Mouse (Mus musculus): ENCODE data around the gene Upf3a. TPM values are rescaled to one million over a fixed set of nuclear protein-coding genes. Genes with fewer than 3 reads are reported as not detected.
"Not testable (repeated sequence)": the region's sequence is repeated elsewhere in the genome, so short reads cannot be mapped to it uniquely, and the experiment has no call there.

Upf3a gene
- 10 to 100 TPM; 35.9 to 36.7 TPM for total RNA-seq (2021)
- long read RNA-seq, experiment 1, transcript Upf3a-201 (9 exons, 2,057 nt) = major isoform, 48 of 65 reads
- long read RNA-seq, experiment 1, partial matches to known transcripts = 5 of 65 reads
- long read RNA-seq, experiment 1, other reads (novel, unspliced or antisense) = 11 of 65 reads
- long read RNA-seq, experiment 2, transcript Upf3a-201 (9 exons, 2,057 nt) = major isoform, 36 of 49 reads
- long read RNA-seq, experiment 2, partial matches to known transcripts = 3 of 49 reads
- long read RNA-seq, experiment 2, other reads (novel, unspliced or antisense) = 9 of 49 reads

DNA sequence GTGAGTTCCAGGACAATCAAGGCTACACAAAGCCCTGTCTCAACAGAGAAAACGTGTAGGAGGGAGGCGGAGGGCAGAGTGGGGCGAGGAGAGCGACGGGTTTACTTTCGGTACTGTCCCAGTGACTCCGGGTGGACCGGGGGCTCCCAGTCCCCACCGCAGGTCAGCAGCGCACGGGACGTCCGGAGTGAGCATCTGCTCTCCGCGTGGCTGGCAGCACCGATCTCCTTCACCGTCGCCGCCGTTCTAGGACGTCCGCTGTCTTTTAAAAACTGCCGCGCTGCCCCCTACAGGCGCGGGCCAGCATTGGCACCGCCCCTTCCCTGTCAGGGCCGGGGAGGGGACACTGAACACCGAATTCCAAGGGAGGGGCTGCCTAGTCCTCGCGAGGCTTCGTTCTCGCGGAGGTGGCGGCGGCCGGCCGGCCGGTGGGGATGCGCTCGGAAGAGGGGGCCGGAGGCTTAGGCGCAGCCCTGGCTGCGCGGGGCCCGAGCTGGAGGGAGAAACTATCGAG, at the start of gene Upf3a:
TSS of gene Upf3a (plus strand) at position 366 of the 514 bp plus-strand sequence.
- peak; percentile 89 for TF ChIP-seq CTCF (IDR thresholded peaks at IDR 0.05)
- peak within 1 kb of the TSS; percentile 100 for H3K27ac ChIP-seq
- intact Hi-C loops (cut with DNase I) = loop anchor here (2.0 to 5.0 kb wide), 3 partner anchors 82 to 235 kb away; partner anchors contain the start of gene Champ1
- DNase-seq (ENCODE audit: extremely low spot score in 1 of 2, low spot score in 2 of 2) = peak; percentile 88 to 89
- peak within 1 kb of the TSS; percentile 88 for H3K4me3 ChIP-seq

DNA sequence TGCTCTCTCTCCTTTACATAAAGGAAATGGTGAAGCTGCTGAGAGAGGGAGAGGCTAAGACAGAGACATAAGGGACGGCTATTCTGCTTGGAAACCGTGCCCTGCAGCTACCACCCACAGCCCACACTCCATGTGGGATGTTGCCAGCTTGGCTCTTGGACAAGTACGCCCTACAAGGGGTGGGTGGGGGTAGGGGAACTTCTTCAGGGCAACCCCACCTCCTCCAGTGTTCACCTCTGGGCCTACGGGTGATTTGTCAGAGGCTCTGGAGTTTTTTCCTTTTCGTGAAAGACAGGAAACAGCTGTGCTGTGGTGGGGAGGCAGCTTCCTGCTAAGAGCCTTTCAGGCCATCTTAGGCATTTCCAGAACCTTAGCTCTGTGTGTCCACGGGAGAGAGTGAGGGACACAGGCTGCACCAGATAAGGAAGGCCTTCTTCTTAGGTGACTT, 45.1 kb upstream of the Upf3a start:
- intact Hi-C loops (cut with DNase I) = no loop called here
- Histone ChIP-seq H3K4me3 (no peak overlapping the region), H3K27ac (peak overlapping the region; percentile 36)
- TF ChIP-seq CTCF (IDR thresholded peaks at IDR 0.05) = no peak
- DNase-seq (ENCODE audit: extremely low spot score in 1 of 2, low spot score in 2 of 2) = peak; percentile 17 to 34

DNA sequence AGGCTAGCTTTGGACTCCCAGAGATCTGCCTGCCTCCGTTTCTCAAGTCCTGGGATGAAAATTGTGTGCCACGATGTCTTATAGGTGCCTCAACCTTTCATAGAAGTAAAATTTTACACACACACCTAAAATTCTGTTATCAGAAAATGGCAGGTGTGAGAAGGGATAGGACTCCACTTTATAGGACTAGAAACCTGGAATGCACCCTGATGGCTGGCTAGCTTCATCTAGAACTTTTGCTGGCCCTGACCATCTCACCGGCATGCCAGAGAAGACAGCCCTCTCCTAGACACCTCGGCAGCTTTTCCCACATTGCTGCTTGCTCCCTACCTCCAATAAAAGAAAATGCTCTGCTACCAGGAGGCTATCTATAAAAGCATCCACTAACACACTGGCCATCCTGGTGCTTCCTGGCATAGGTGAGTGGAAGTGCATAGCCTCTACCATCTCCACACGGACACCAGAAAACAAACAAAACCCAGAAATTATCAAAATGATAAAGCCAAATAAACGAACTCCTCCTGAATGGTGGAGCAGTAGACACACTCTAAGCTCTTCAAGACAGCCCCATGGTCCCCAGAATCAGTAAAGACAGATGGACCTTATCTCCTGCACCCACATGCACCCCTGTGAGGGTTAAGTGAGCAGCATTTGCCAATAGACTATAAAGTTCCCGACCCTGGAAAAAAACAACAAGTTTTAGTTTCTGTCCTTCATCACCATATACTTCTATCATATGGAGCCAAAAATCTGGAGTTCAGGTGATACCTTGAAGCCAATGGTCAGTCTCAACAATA, 44.4 kb upstream of the Upf3a start:
- no peak for TF ChIP-seq CTCF (IDR thresholded peaks at IDR 0.05)
- intact Hi-C loops (cut with DNase I) = no loop called here
- H3K27ac ChIP-seq = peak overlapping the region; percentile 36; the same call in 1 of the 2 replicates
- DNase-seq (ENCODE audit: extremely low spot score in 1 of 2, low spot score in 2 of 2) = no peak
- H3K4me3 ChIP-seq = no peak overlapping the region

DNA sequence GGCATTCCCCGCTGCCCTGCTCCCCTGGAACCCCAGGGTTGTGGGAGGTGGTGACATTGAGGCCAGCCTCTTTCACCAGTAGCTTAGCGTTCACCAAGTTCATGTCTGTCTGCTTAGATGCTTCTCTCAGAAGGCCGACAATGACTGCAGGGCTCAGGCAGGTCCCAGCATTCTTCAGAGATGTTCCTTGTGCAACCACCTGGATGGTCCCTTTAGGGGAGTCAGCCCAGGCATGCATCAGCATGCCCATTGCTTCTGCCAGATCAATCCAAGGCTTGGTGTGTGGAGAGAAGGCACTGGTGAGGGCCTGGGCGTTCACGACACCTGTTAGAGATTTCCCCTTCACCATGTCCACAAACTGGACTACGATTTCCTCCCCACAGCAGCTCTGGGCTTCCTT, 39.2 kb upstream of the Upf3a start:
- intact Hi-C loops (cut with DNase I); H3K27ac ChIP-seq; DNase-seq (ENCODE audit: extremely low spot score in 1 of 2, low spot score in 2 of 2); H3K4me3 ChIP-seq: not testable (repeated sequence)

DNA sequence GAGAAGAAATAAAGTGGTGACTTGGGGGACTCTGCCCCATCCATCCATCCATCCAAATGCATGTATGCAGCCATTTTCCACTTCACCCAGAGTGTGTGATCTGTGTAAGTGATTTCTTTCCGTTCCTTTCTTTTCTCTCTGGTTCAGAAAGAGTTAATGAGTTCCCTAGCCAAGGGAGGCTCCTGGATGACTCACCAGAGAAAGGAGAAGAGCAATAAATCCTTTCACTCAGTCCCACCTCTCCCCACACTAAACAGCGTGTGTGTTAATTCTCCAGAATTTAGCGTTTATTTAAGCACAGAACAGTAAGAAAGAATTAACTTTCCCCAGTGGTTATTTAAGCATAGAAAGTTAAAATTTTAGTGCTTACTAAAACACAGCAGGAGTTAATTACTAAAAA, 37.8 kb upstream of the Upf3a start:
- intact Hi-C loops (cut with DNase I) = no loop called here
- Histone ChIP-seq H3K27ac (no peak overlapping the region), H3K4me3 (no peak overlapping the region)
- DNase-seq (ENCODE audit: extremely low spot score in 1 of 2, low spot score in 2 of 2) = no peak
- no peak for TF ChIP-seq CTCF (IDR thresholded peaks at IDR 0.05)

DNA sequence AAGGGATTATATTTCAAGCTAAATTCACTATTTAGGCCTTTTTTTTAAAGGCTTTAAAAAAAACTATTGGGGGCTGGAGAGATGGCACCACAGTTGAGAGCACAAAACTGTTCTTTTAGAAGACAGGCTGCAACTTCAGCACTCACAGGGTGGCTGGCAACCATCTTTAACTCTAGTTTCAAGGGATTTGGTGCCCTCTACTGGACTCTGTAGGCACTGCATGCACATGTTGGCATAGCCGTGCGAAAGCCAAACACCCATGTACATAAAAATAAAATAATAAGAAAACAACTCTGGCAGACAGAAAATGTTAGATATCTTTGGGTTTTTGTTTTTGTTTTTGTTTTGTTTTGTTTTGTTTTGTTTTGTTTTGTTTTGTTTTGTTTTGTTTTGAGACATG, 31.7 kb upstream of the Upf3a start:
- intact Hi-C loops (cut with DNase I) = loop anchor here (1.0 to 5.0 kb wide), 3 partner anchors 202 to 341 kb away; no protein-coding TSS in a partner anchor
- no peak overlapping the region for H3K27ac ChIP-seq
- DNase-seq (ENCODE audit: extremely low spot score in 1 of 2, low spot score in 2 of 2) = peak; percentile 47 to 61
- TF ChIP-seq CTCF (IDR thresholded peaks at IDR 0.05) = peak; percentile 84
- H3K4me3 ChIP-seq = no peak overlapping the region

DNA sequence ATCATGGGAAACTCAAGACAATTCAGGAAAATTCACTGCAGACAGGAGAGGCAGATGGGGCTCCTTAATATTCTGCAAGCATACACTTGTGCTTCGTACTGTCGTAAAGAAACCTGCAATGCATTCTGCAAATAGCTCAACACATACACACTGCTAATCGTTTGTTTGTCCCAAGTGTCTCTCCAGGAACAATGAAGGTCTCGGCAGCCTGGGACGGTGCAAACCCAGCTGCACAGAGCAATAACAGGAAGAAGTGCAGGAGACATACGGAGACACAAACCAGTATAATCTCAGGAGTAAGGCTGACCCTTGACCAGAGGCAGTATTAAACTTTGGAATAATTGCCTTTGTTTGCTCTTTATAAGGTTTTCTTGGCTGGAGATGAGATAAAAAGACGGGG, 28.9 kb upstream of the Upf3a start:
- intact Hi-C loops (cut with DNase I) = no loop called here
- no peak for DNase-seq (ENCODE audit: extremely low spot score in 1 of 2, low spot score in 2 of 2)
- H3K27ac ChIP-seq = no peak overlapping the region
- no peak overlapping the region for H3K4me3 ChIP-seq
- no peak for TF ChIP-seq CTCF (IDR thresholded peaks at IDR 0.05)

DNA sequence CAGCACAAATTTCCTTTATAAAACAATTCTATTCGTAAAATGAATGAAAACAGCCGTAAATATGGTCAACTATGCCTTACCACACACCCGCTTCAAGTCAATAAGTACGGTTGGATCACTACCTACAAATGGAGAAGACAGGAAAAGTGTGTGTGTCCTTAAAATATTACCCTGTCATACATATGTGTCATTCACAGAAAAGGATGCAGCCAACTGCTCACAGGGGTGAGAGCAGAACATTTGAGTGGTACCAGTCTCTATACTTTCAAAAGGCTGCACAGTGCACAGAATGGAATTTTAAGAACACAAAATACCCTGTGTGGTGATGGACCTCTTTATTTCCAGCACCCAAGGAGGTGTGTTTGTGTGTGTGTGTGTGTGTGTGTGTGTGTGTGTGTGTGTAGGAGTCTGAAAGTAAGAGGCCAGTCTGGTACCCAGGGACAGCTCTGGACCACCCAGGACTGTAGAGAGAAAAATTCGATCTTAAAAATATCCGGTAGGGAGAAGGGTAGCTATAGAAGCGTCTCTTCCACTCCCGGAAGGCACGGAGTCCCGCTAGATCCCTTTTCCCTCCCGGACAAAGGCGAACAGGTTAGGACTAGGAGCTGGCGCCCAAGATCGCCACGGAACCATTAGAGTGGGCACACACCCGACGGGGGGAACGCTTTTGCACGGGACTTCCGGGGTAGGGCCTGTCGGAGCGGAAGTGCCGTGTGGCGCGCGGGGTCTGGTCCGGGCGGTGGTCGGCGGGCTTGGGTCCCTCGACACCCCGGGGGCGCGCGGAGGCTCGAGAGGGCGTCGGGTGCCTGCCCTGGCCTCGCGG, 28.2 kb upstream of the Upf3a start, which contains the start of gene Cdc16:
TSS of gene Cdc16 (plus strand) at position 695 of the 823 bp plus-strand sequence.
- peak; percentile 86 to 90 for DNase-seq (ENCODE audit: extremely low spot score in 1 of 2, low spot score in 2 of 2)
- peak within 1 kb of the TSS; percentile 94 for H3K4me3 ChIP-seq
- intact Hi-C loops (cut with DNase I) = no loop called here
- peak within 1 kb of the TSS; percentile 66 for H3K27ac ChIP-seq
- TF ChIP-seq CTCF (IDR thresholded peaks at IDR 0.05) = no peak

DNA sequence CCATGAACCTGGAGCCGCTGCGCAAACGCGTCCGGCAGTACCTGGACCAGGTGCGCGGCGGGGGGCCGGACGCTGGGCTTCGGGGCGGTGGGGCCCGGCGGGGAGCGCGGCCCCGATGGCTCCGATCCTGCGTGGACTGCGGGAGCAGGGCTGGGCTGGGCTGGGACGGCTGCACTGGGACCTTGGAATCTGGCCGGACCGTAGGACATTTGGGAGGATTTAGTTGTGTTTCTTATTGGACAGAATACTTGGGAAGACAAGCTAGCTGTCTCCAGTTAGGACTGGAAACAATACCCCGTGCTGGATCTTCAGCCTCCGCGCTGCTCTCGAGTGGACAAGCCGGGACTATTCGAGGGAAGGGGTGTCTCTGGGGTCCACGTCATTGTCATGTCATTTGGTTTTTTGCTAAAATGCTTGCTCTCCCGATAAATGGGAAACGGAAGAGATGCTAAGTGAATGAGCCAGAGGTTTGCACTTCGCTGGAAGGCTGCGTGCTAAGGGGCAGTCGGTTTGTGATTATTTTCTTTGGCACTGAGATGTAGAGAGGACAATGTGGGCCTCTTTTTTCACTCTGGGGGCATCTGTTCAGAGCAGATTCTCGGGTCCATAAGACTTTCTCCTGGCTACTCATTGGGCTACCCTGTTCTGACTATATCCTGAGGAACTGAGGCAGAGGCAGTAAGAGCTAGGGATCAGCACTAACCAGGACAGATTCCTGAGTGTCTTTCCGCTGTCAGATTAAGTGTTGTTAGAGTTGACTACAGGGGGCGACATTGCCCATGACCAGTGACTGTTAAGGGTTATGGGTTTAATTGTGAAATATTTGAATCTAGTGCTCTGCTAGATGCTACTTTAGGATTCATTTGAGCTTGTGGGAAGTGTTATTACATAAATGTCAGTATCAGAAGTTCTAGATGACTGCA, 27.3 kb upstream of the Upf3a start:
- TF ChIP-seq CTCF (IDR thresholded peaks at IDR 0.05) = peak; percentile 54
- Histone ChIP-seq H3K4me3 (peak overlapping the region; percentile 94), H3K27ac (peak overlapping the region; percentile 66)
- peak in 1 of 2 experiments; percentile 27 for DNase-seq (ENCODE audit: extremely low spot score in 1 of 2, low spot score in 2 of 2)
- intact Hi-C loops (cut with DNase I) = no loop called here

DNA sequence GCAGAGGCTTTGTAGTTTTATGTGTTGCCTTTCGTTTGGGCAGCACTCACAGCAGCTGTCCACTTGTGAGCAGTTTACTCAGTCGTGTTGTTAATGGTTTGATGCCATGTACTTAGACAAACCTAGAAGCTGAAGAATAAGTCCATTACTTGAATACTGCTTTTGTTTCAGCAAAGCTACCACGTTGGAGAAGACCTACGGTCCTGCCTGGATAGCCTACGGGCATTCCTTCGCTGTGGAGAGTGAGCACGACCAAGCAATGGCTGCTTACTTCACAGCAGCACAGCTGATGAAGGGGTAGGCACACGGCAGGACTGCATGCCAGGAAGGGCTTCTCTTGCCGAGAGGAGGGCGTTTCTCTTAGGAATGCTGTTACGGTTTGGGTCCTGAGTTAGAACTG, 16.2 kb upstream of the Upf3a start:
- intact Hi-C loops (cut with DNase I) = no loop called here

More for the DNA sequence above, 16.2 kb upstream of the Upf3a start:
- Histone ChIP-seq H3K27ac (no peak overlapping the region), H3K4me3 (no peak overlapping the region)
- TF ChIP-seq CTCF (IDR thresholded peaks at IDR 0.05) = no peak
- no peak for DNase-seq (ENCODE audit: extremely low spot score in 1 of 2, low spot score in 2 of 2)
